Mouse (Mus musculus) MEL (cell line): Measurements from ENCODE around the gene Ppia. TPM values are rescaled to one million over a fixed set of nuclear protein-coding genes. Genes with fewer than 3 reads are reported as not detected.
A peak's percentile ranks its signal among the peaks of the same experiment; 100 is the strongest.

Experiments used
- DNase-seq: peaks from one replicate; pipeline ENCODE4 v3.0.0; 2011; ENCODE audit warnings: low read depth, low spot score
- H3K27ac ChIP-seq: 2 replicates; pipeline ENCODE4 v1.5.1; 2012; ENCODE audit warnings: low read depth, mild to moderate bottlenecking, control low read depth, low read length, moderate library complexity; ENCODE audit not compliant: control insufficient read depth
- H3K27me3 ChIP-seq, 2 experiments: fragments of 150-350 bp in 1 of 2; sonication (generic) in 1 of 2; 2 replicates each; pipeline ENCODE4 v1.6.1; 2012; ENCODE audit warnings: low read length in 2 of 2, mild to moderate bottlenecking in 2 of 2, improper control_type of control experiment in 1 of 2, moderate library complexity in 1 of 2; ENCODE audit not compliant: insufficient read depth in 2 of 2, control insufficient read depth in 1 of 2
- H3K36me3 ChIP-seq, 2 experiments: 2 replicates each; pipeline ENCODE4 v1.6.1; 2012 to 2014; ENCODE audit warnings: low read length in 2 of 2, improper control_type of control experiment in 1 of 2, inconsistent platforms in 1 of 2, mild to moderate bottlenecking in 1 of 2; ENCODE audit not compliant: insufficient read depth in 2 of 2, control insufficient read depth in 1 of 2
- H3K4me1 ChIP-seq, 2 experiments: fragments of 150-350 bp in 1 of 2; sonication (generic) in 1 of 2; 2 replicates each; pipeline ENCODE4 v1.6.1; 2012; ENCODE audit warnings: low read length in 2 of 2, improper control_type of control experiment in 1 of 2, mild to moderate bottlenecking in 1 of 2; ENCODE audit not compliant: insufficient read depth in 2 of 2, control insufficient read depth in 1 of 2
- H3K4me3 ChIP-seq, 2 experiments: fragments of 150-350 bp in 1 of 2; sonication (generic) in 1 of 2; 2 replicates each; pipeline ENCODE4 v1.5.1; 2012; ENCODE audit warnings: low read depth in 2 of 2, low read length in 2 of 2, mild to moderate bottlenecking in 2 of 2, moderate library complexity in 2 of 2, control low read depth in 1 of 2, improper control_type of control experiment in 1 of 2; ENCODE audit not compliant: control insufficient read depth in 1 of 2, insufficient read depth in 1 of 2
- H3K79me2 ChIP-seq: 2 replicates; pipeline ENCODE4 v1.6.1; 2012; ENCODE audit warnings: mild to moderate bottlenecking, low read length, moderate library complexity; ENCODE audit not compliant: control insufficient read depth, poor library complexity, insufficient read depth
- H3K9ac ChIP-seq: 2 replicates; pipeline ENCODE4 v1.6.1; 2012; ENCODE audit warnings: low read depth, mild to moderate bottlenecking, control low read depth, low read length, moderate library complexity; ENCODE audit not compliant: control insufficient read depth, poor library complexity, severe bottlenecking
- H3K9me3 ChIP-seq: fragments of 150-350 bp; sonication (generic); replicated peaks from 2 replicates; pipeline ENCODE4 v1.6.1; 2012; ENCODE audit warnings: mild to moderate bottlenecking, low read length, improper control_type of control experiment, moderate library complexity; ENCODE audit not compliant: insufficient read depth
- CHD1 ChIP-seq: IDR thresholded peaks from 2 replicates; pipeline ENCODE4 v1.6.1; 2012; ENCODE audit warnings: low read depth, mild to moderate bottlenecking, inconsistent platforms, low read length, improper control_type of control experiment
- CHD2 ChIP-seq: IDR thresholded peaks from 2 replicates; pipeline ENCODE4 v1.6.1; 2011; ENCODE audit warnings: low read length, improper control_type of control experiment
- CTCF ChIP-seq, 3 experiments: IDR thresholded peaks in 2 of 3; conservative IDR thresholded peaks in 1 of 3; 2 replicates each; pipeline ENCODE4 v1.5.1; 2011 to 2012; ENCODE audit warnings: low read length in 3 of 3, low read depth in 2 of 3, mild to moderate bottlenecking in 2 of 3, improper control_type of control experiment in 1 of 3, inconsistent platforms in 1 of 3, mixed read lengths in 1 of 3, moderate library complexity in 1 of 3; ENCODE audit not compliant: control insufficient read depth in 1 of 3, insufficient read depth in 1 of 3, poor library complexity in 1 of 3, severe bottlenecking in 1 of 3
- E2F4 ChIP-seq: IDR thresholded peaks from 2 replicates; pipeline ENCODE4 v1.6.1; 2011; ENCODE audit warnings: low read depth, low read length, improper control_type of control experiment, borderline replicate concordance
- ELF1 ChIP-seq: IDR thresholded peaks from 2 replicates; pipeline ENCODE4 v1.6.1; 2014; ENCODE audit warnings: low read depth, mild to moderate bottlenecking, inconsistent platforms, low read length, improper control_type of control experiment, moderate library complexity
- EP300 ChIP-seq, 2 experiments: IDR thresholded peaks; 2 replicates each; pipeline ENCODE4 v1.6.1; 2011; ENCODE audit warnings: improper control_type of control experiment in 2 of 2, low read length in 2 of 2, low read depth in 1 of 2, mild to moderate bottlenecking in 1 of 2
- GABPA ChIP-seq: IDR thresholded peaks from 2 replicates; pipeline ENCODE4 v1.6.1; 2012; ENCODE audit warnings: low read depth, mild to moderate bottlenecking, inconsistent platforms, low read length, improper control_type of control experiment, moderate library complexity
- GATA1 ChIP-seq: IDR thresholded peaks from 2 replicates; pipeline ENCODE4 v1.6.1; 2011; ENCODE audit warnings: low read depth, low read length, improper control_type of control experiment
- HCFC1 ChIP-seq: IDR thresholded peaks from 2 replicates; pipeline ENCODE4 v1.6.1; 2012; ENCODE audit warnings: low read depth, mild to moderate bottlenecking, inconsistent platforms, low read length, improper control_type of control experiment, moderate library complexity
- KAT2A ChIP-seq: conservative IDR thresholded peaks from 2 replicates; pipeline ENCODE4 v1.6.1; 2012; ENCODE audit warnings: low read depth, low read length, improper control_type of control experiment, inconsistent platforms
- MAFK ChIP-seq: IDR thresholded peaks from 2 replicates; pipeline ENCODE4 v1.6.1; 2011; ENCODE audit warnings: low read depth, mild to moderate bottlenecking, low read length, improper control_type of control experiment, borderline replicate concordance
- MAX ChIP-seq: IDR thresholded peaks from 2 replicates; pipeline ENCODE4 v1.6.1; 2011; ENCODE audit warnings: low read length, improper control_type of control experiment
- MAZ ChIP-seq: IDR thresholded peaks from 2 replicates; pipeline ENCODE4 v1.6.1; 2012; ENCODE audit warnings: low read depth, mild to moderate bottlenecking, inconsistent platforms, low read length, improper control_type of control experiment
- MEF2A ChIP-seq: IDR thresholded peaks from 2 replicates; pipeline ENCODE4 v1.6.1; 2014; ENCODE audit warnings: low read depth, mild to moderate bottlenecking, inconsistent platforms, low read length, improper control_type of control experiment; ENCODE audit not compliant: poor library complexity, insufficient replicate concordance, severe bottlenecking; ENCODE audit errors: extremely low read depth
- MXI1 ChIP-seq: IDR thresholded peaks from 2 replicates; pipeline ENCODE4 v1.6.1; 2011; ENCODE audit warnings: mild to moderate bottlenecking, low read depth, low read length, improper control_type of control experiment
- MYB ChIP-seq: IDR thresholded peaks from 2 replicates; pipeline ENCODE4 v1.6.1; 2011; ENCODE audit warnings: mild to moderate bottlenecking, low read depth, low read length, improper control_type of control experiment
- MYC ChIP-seq: IDR thresholded peaks from 2 replicates; pipeline ENCODE4 v1.6.1; 2011; ENCODE audit warnings: low read depth, mild to moderate bottlenecking, low read length, improper control_type of control experiment, moderate library complexity
- NELFE ChIP-seq: IDR thresholded peaks from 2 replicates; pipeline ENCODE4 v1.6.1; 2011; ENCODE audit warnings: low read depth, low read length, improper control_type of control experiment
- NRF1 ChIP-seq: IDR thresholded peaks from 2 replicates; pipeline ENCODE4 v1.6.1; 2014; ENCODE audit warnings: low read depth, mild to moderate bottlenecking, inconsistent platforms, low read length, improper control_type of control experiment, moderate library complexity; ENCODE audit not compliant: poor library complexity, insufficient read depth, severe bottlenecking
- POLR2A ChIP-seq, 2 experiments: IDR thresholded peaks; 2 replicates each; pipeline ENCODE4 v1.6.1; 2011 to 2012; ENCODE audit warnings: low read length in 2 of 2, mild to moderate bottlenecking in 2 of 2, control low read depth in 1 of 2, improper control_type of control experiment in 1 of 2, low read depth in 1 of 2, moderate library complexity in 1 of 2; ENCODE audit not compliant: control insufficient read depth in 1 of 2, insufficient read depth in 1 of 2, poor library complexity in 1 of 2
- POLR2AphosphoS2 ChIP-seq: IDR thresholded peaks from 2 replicates; pipeline ENCODE4 v1.6.1; 2011; ENCODE audit warnings: low read length, improper control_type of control experiment
- RAD21 ChIP-seq: IDR thresholded peaks from 2 replicates; pipeline ENCODE4 v1.6.1; 2011; ENCODE audit warnings: mild to moderate bottlenecking, low read depth, low read length, improper control_type of control experiment
- RCOR1 ChIP-seq: IDR thresholded peaks from 2 replicates; pipeline ENCODE4 v1.6.1; 2012; ENCODE audit warnings: low read depth, mild to moderate bottlenecking, inconsistent platforms, low read length, improper control_type of control experiment
- SMC3 ChIP-seq: IDR thresholded peaks from 2 replicates; pipeline ENCODE4 v1.6.1; 2011; ENCODE audit warnings: low read depth, low read length, improper control_type of control experiment
- TAL1 ChIP-seq: IDR thresholded peaks from 2 replicates; pipeline ENCODE4 v1.6.1; 2012; ENCODE audit warnings: mild to moderate bottlenecking, inconsistent platforms, low read length, moderate library complexity, mixed read lengths
- TBP ChIP-seq: IDR thresholded peaks from 2 replicates; pipeline ENCODE4 v1.8.0; 2011; ENCODE audit warnings: low read depth, low read length, improper control_type of control experiment
- TCF12 ChIP-seq: IDR thresholded peaks from 2 replicates; pipeline ENCODE4 v1.6.1; 2014; ENCODE audit warnings: low read depth, mild to moderate bottlenecking, inconsistent platforms, low read length, improper control_type of control experiment, moderate library complexity
- UBTF ChIP-seq: IDR thresholded peaks from 2 replicates; pipeline ENCODE4 v1.6.1; 2012; ENCODE audit warnings: low read depth, mild to moderate bottlenecking, inconsistent platforms, low read length, improper control_type of control experiment, moderate library complexity, borderline replicate concordance; ENCODE audit not compliant: insufficient read depth
- USF1 ChIP-seq: IDR thresholded peaks from 2 replicates; pipeline ENCODE4 v1.6.1; 2014; ENCODE audit warnings: low read depth, mild to moderate bottlenecking, inconsistent platforms, low read length, improper control_type of control experiment, moderate library complexity
- USF2 ChIP-seq, 2 experiments: IDR thresholded peaks; 2 replicates each; pipeline ENCODE4 v1.6.1; 2011 to 2012; ENCODE audit warnings: improper control_type of control experiment in 2 of 2, low read length in 2 of 2, borderline replicate concordance in 1 of 2, inconsistent platforms in 1 of 2, low read depth in 1 of 2, mild to moderate bottlenecking in 1 of 2; ENCODE audit not compliant: insufficient read depth in 1 of 2
- ZC3H11A ChIP-seq: IDR thresholded peaks from 2 replicates; pipeline ENCODE4 v1.6.1; 2012; ENCODE audit warnings: low read depth, mild to moderate bottlenecking, inconsistent platforms, low read length, improper control_type of control experiment
- ZKSCAN1 ChIP-seq: IDR thresholded peaks from 2 replicates; pipeline ENCODE4 v1.6.1; 2012; ENCODE audit warnings: low read depth, mild to moderate bottlenecking, inconsistent platforms, low read length, improper control_type of control experiment, moderate library complexity
- ZMIZ1 ChIP-seq: IDR thresholded peaks from 2 replicates; pipeline ENCODE4 v1.6.1; 2012; ENCODE audit warnings: low read depth, mild to moderate bottlenecking, inconsistent platforms, low read length, improper control_type of control experiment, moderate library complexity
- polyA plus RNA-seq, 2 experiments: library from polyadenylated mRNA; stranded (reverse) in 1 of 2; unstranded in 1 of 2; fragments of >175 nt in 1 of 2; fragments of >200 nt in 1 of 2; gene quantifications; 2 replicates each; pipeline versions ENCODE4 v1.2.1 to v1.2.4; 2012; ENCODE audit warnings: low replicate concordance in 2 of 2, low read depth in 1 of 2; ENCODE audit not compliant: insufficient read length in 2 of 2, insufficient read depth in 1 of 2, missing spikeins in 1 of 2
- total RNA-seq: library from RNA; depleted of rRNA; stranded (reverse); fragments of 300-350 nt; gene quantifications from 2 replicates; pipeline ENCODE4 v1.2.3, GENCODE M21; 2012

Gene Ppia
- total and polyA plus RNA-seq, 3 experiments: 3,662 to 7,288 TPM; not detected in 1

GRCm38 (mm10) chr11:6443727-6444076, 28.5 kb downstream of the Ppia start (continued):
- no peak for TF ChIP-seq TBP

- H3K9ac ChIP-seq: peak within 1 kb of the TSS; percentile 91
- peak within 1 kb of the TSS; percentile 78 to 91 for H3K4me3 ChIP-seq
- peaks cover 4 to 11% of the 10 kb centered on the region in 2 experiments for H3K36me3 ChIP-seq
- H3K4me1 ChIP-seq: peaks cover 5 to 7% of the 10 kb centered on the region in 2 experiments; a peak in 2 of 4 replicates
- H3K27ac ChIP-seq: peak within 1 kb of the TSS; percentile 76
- no peaks in the 10 kb centered on the region for H3K27me3 ChIP-seq
- H3K9me3 ChIP-seq: no peaks in the 10 kb centered on the region
- peak; percentile 100 for DNase-seq
- H3K79me2 ChIP-seq: peaks cover 2% of the 10 kb centered on the region
- no peak for TF ChIP-seq GABPA
- TF ChIP-seq ZC3H11A: no peak
- TF ChIP-seq MYC: no peak
- TF ChIP-seq RCOR1: no peak
- TF ChIP-seq POLR2A (IDR thresholded peaks at IDR 0.05; ENCODE audit: control insufficient read depth in 1 of 2, insufficient read depth in 1 of 2, low read depth in 1 of 2, low read length in 2 of 2, poor library complexity in 1 of 2): peak; percentile 27 to 80; a peak in 3 of 4 replicates
- peak; percentile 62 for TF ChIP-seq NELFE
- no peak for TF ChIP-seq TAL1
- TF ChIP-seq MYB: peak; percentile 55; the same call in 1 of the 2 replicates
- TF ChIP-seq KAT2A: peak; percentile 47
- 0 out of 2 replicates have a peak, but pooled peaks have one; percentile 25 for TF ChIP-seq UBTF
- TF ChIP-seq MEF2A: no peak
- TF ChIP-seq MAZ: peak; percentile 88; the same call in 1 of the 2 replicates
- TF ChIP-seq TCF12: no peak
- peak; percentile 39; the same call in 1 of the 2 replicates for TF ChIP-seq CHD2
- no peak for TF ChIP-seq RAD21
- no peak; the same call in 1 of the 2 replicates for TF ChIP-seq NRF1
- peak; percentile 98 for TF ChIP-seq E2F4
- peak; percentile 63 for TF ChIP-seq MXI1
- peak; percentile 86 for TF ChIP-seq MAX
- 0 out of 2 replicates have a peak, but pooled peaks have one; percentile 5 for TF ChIP-seq USF1
- no peak for TF ChIP-seq CHD1
- TF ChIP-seq MAFK: no peak
- no peak for TF ChIP-seq ZKSCAN1
- no peak for TF ChIP-seq GATA1
- TF ChIP-seq HCFC1: peak; percentile 80
- peak; percentile 36; the same call in 1 of the 2 replicates for TF ChIP-seq ELF1
- TF ChIP-seq POLR2AphosphoS2: no peak
- no peak for TF ChIP-seq USF2 (IDR thresholded peaks at IDR 0.05; ENCODE audit: borderline replicate concordance in 1 of 2, insufficient read depth in 1 of 2, low read depth in 1 of 2, low read length in 2 of 2)
- no peak for TF ChIP-seq SMC3
- TF ChIP-seq EP300 (IDR thresholded peaks at IDR 0.05; ENCODE audit: low read depth in 1 of 2, low read length in 2 of 2): no peak; a peak in 1 of 4 replicates
- peak; percentile 67; the same call in 1 of the 2 replicates for TF ChIP-seq ZMIZ1
- peak in 1 of 3 experiments; percentile 3; a peak in 1 of 6 replicates for TF ChIP-seq CTCF (IDR thresholded peaks at IDR 0.05 in 2 of 3, conservative IDR thresholded peaks at IDR 0.05 in 1 of 3; ENCODE audit: control insufficient read depth in 1 of 3, insufficient read depth in 1 of 3, low read depth in 2 of 3, low read length in 3 of 3, poor library complexity in 1 of 3, severe bottlenecking in 1 of 3)
Observed at GRCm38 (mm10) chr11:6444077-6444853, 29.0 kb downstream of the Ppia start, which contains the start of gene H2afv. TSS of gene H2afv (minus strand) at chr11:6444443.
